Mouse (Mus musculus) limb, embryonic 13.5 days (tissue): ENCODE measurements around the gene Sept8. TPM values are rescaled to one million over a fixed set of nuclear protein-coding genes. Genes with fewer than 3 reads are reported as not detected.
"Not testable (repeated sequence)": the region's sequence is repeated elsewhere in the genome, so short reads cannot be mapped to it uniquely, and the experiment has no call there.

Experiments
- ATAC-seq: fragments of 200-750 bp; cut with Nextera tagmentation; 2 replicates; pipeline ENCODE4 v1.8.0; 2017; ENCODE audit warnings: low read depth, moderate number of reproducible peaks, moderate TSS enrichment; ENCODE audit not compliant: low FRiP score
- H3K27ac ChIP-seq: fragments of 300-500 bp; sonication (generic); 2 replicates; pipeline ENCODE4 v1.5.1; 2015; ENCODE audit warnings: inconsistent platforms, mild to moderate bottlenecking, moderate library complexity
- H3K27me3 ChIP-seq: fragments of 300-500 bp; sonication (generic); 2 replicates; pipeline ENCODE4 v1.6.1; 2015; ENCODE audit warnings: mild to moderate bottlenecking, inconsistent platforms
- H3K36me3 ChIP-seq: fragments of 300-500 bp; sonication (generic); 2 replicates; pipeline ENCODE4 v1.6.1; 2015; ENCODE audit warnings: inconsistent platforms, mild to moderate bottlenecking, moderate library complexity
- H3K4me1 ChIP-seq: fragments of 300-500 bp; sonication (generic); 2 replicates; pipeline ENCODE4 v1.6.1; 2015; ENCODE audit warnings: inconsistent platforms
- H3K4me2 ChIP-seq: fragments of 300-500 bp; sonication (generic); replicated peaks from 2 replicates; pipeline ENCODE4 v1.6.1; 2015; ENCODE audit warnings: inconsistent platforms, mild to moderate bottlenecking, moderate library complexity
- H3K4me3 ChIP-seq: fragments of 300-500 bp; sonication (generic); 2 replicates; pipeline ENCODE4 v1.5.1; 2015; ENCODE audit warnings: moderate library complexity, mild to moderate bottlenecking, inconsistent platforms
- H3K9ac ChIP-seq: fragments of 300-500 bp; sonication (generic); 2 replicates; pipeline ENCODE4 v1.6.1; 2015; ENCODE audit warnings: mild to moderate bottlenecking, inconsistent platforms
- H3K9me3 ChIP-seq: fragments of 300-500 bp; sonication (generic); 2 replicates; pipeline ENCODE4 v1.6.1; 2016; ENCODE audit warnings: inconsistent platforms
- WGBS: fragments of 180-500 bp; shearing (Covaris S2); methylation state at CpG from one replicate; pipeline ENCODE4 v1.1.7; 2015; 5-methylcytosine and 5-hydroxymethylcytosine counted together
- polyA plus RNA-seq: library from polyadenylated mRNA; unstranded; fragments of >200 nt; fragmentation: Nextera tagmentation; extraction: Ambion mirVana; gene quantifications from 2 replicates; pipeline ENCODE4 v1.2.1, GENCODE M21; 2015

The Sept8 gene
- polyA plus RNA-seq, 1 experiment from 2014 or later: 42.5 TPM

DNA sequence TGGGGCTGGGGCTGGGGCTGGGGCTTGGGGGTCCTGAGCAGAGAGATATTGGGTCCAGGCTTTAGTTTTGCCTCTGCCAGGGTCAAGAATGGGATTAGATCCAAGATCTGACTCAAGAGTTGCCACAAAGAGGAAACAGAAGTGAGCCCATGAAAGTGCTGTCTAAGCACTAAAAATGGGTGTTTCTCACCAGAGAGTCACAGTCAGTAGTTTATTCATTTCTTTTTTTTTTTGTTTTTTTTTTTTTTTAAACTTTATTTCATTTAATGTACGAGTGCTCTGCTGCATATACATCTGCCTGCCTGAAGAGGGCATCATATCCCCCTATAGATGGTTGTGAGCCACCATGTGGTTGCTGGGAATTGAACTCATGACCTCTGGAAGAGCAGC lies 13.2 kb downstream of the Sept8 start:
- H3K9me3 ChIP-seq: no peaks in the 10 kb centered on the region
- 89% methylated on average over 1 of the region's 1 CpGs for WGBS
- ATAC-seq: no peak
- H3K4me1 ChIP-seq: peaks cover 27% of the 10 kb centered on the region
- no peaks in the 10 kb centered on the region for H3K27me3 ChIP-seq
- no peak overlapping the region for H3K4me2 ChIP-seq
- H3K9ac ChIP-seq: no peak overlapping the region
- peaks cover 48% of the 10 kb centered on the region for H3K36me3 ChIP-seq
- H3K27ac ChIP-seq: no peak overlapping the region
- H3K4me3 ChIP-seq: no peak overlapping the region

DNA sequence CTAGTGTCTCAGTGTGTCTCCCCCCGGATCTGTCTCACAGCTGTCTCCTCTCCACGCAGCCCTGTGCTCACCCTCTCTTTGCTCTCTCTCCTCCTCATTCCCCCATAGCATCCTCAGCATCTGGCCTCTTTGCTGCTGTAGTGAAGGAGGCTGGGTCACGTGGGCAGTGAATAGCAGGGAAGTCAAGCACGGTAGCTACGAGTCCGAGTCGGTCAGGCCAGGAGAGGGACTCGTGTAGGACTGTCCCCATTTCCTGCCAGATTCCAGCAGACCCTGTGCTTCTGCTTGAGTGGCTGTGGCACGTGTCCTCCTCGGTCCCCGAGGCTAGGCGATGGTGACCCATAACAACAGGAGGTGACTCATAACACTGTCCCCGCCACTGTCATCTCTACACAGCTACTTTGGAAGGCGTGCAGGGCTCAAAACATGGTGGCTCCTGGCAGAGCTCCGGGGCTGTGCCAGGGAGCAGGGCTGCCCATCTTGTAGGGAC lies 20.0 kb downstream of the Sept8 start:
- Histone ChIP-seq H3K4me2 (no peak overlapping the region), H3K4me3 (no peak overlapping the region), H3K9ac (no peak overlapping the region), H3K36me3 (peaks cover 81% of the 10 kb centered on the region), H3K27ac (no peak overlapping the region), H3K9me3 (no peaks in the 10 kb centered on the region), H3K4me1 (no peaks in the 10 kb centered on the region), H3K27me3 (no peaks in the 10 kb centered on the region)
- WGBS: 75% methylated on average over 15 of the region's 15 CpGs
- ATAC-seq: no peak

GRCm38 (mm10) chr11:53540394-53540793 lies 21.3 kb downstream of the Sept8 start:
- 94% methylated on average over 3 of the region's 3 CpGs for WGBS
- Histone ChIP-seq H3K27me3 (no peaks in the 10 kb centered on the region), H3K4me2 (no peak overlapping the region), H3K4me3 (no peak overlapping the region), H3K9ac (no peak overlapping the region), H3K9me3 (no peaks in the 10 kb centered on the region), H3K36me3 (peaks cover 72% of the 10 kb centered on the region), H3K27ac (no peak overlapping the region), H3K4me1 (no peaks in the 10 kb centered on the region)
- ATAC-seq: no peak

DNA sequence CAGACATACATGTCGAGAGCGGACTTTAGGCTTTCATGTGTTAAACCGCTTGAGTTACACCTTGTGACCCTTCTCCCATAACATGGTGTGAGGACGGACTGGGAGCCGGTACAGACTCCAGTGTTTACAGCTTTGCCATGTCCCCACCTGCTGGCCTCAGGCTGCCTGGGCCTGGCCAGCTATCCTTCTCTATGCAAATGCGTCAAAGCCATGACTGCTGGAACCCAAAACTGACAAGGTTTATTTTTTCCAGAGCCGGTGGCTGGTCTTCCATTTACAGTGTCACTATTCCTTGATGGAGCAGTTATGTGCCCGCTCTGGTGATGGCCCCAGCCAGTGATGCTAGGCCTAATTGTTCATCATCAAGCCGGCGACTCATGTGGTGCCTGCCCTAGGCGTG lies 22.2 kb downstream of the Sept8 start:
- no peak for ATAC-seq
- H3K9me3 ChIP-seq: no peaks in the 10 kb centered on the region
- H3K9ac ChIP-seq: no peak overlapping the region
- no peak overlapping the region for H3K4me2 ChIP-seq
- H3K27me3 ChIP-seq: no peaks in the 10 kb centered on the region
- 80% methylated on average over 11 of the region's 11 CpGs for WGBS
- peaks cover 5% of the 10 kb centered on the region for H3K4me1 ChIP-seq
- H3K4me3 ChIP-seq: no peak overlapping the region
- no peak overlapping the region for H3K27ac ChIP-seq
- H3K36me3 ChIP-seq: peaks cover 64% of the 10 kb centered on the region

- 60% methylated on average over 7 of the region's 7 CpGs for WGBS
Measured at GRCm38 (mm10) chr11:53543021-53543420, 24.0 kb downstream of the Sept8 start.

GRCm38 (mm10) chr11:53546271-53546670 lies 27.2 kb downstream of the Sept8 start:
- Histone ChIP-seq H3K9ac (0 out of 2 replicates have a peak overlapping the region, but pooled peaks have one; percentile 1), H3K4me3 (no peak overlapping the region), H3K4me1 (peaks cover 23% of the 10 kb centered on the region), H3K36me3 (peaks cover 24% of the 10 kb centered on the region), H3K27ac (no peak overlapping the region), H3K9me3 (no peaks in the 10 kb centered on the region), H3K4me2 (no peak overlapping the region), H3K27me3 (no peaks in the 10 kb centered on the region)
- ATAC-seq: no peak
- 32% methylated on average over 6 of the region's 6 CpGs for WGBS

More at GRCm38 (mm10) chr11:53543021-53543420, 24.0 kb downstream of the Sept8 start:
- Histone ChIP-seq H3K9me3 (no peaks in the 10 kb centered on the region), H3K4me3 (no peak overlapping the region), H3K9ac (no peak overlapping the region), H3K4me1 (peaks cover 12% of the 10 kb centered on the region), H3K4me2 (no peak overlapping the region), H3K36me3 (peaks cover 47% of the 10 kb centered on the region), H3K27me3 (no peaks in the 10 kb centered on the region), H3K27ac (no peak overlapping the region)
- no peak for ATAC-seq

GRCm38 (mm10) chr11:53547566-53547965 lies 28.5 kb downstream of the Sept8 start:
- Histone ChIP-seq H3K27ac (no peak overlapping the region), H3K4me3 (no peak overlapping the region), H3K9me3 (no peaks in the 10 kb centered on the region), H3K36me3 (peaks cover 13% of the 10 kb centered on the region), H3K9ac (no peak overlapping the region), H3K27me3 (no peaks in the 10 kb centered on the region), H3K4me2 (no peak overlapping the region), H3K4me1 (peaks cover 23% of the 10 kb centered on the region)
- 88% methylated on average over 6 of the region's 6 CpGs for WGBS
- ATAC-seq: no peak

DNA sequence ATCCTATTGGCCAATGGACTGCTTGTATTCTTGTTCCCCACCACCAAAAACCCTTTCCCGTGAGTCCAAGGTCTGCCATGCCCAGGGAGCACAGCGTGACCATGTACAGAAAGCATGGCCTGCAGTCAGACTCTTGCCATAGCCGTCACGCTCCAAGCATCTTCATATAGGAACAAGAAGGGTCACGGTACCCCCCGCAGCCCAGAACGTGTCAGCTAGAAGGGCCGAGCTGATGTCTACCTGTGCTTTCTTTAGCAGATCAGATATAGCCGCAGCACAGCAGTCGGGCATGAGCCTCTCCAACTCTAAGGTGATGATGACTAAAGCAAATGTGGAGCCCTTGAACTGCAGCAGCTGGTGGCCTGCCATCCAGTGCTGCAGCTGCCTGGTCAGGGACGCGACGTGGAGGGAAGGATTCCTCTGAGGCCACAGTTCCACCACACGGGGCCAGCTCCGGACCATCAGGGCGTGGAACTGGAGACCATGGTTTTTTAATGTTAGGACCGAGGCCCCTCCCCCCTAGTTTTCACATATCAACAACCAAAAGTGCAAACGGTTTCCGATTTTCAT lies 29.1 kb downstream of the Sept8 start:
- Histone ChIP-seq H3K4me2 (no peak overlapping the region), H3K36me3 (peaks cover 8% of the 10 kb centered on the region; the same call in 1 of the 2 replicates), H3K4me3 (no peak overlapping the region), H3K9ac (no peak overlapping the region), H3K4me1 (peaks cover 23% of the 10 kb centered on the region), H3K27ac (no peak overlapping the region), H3K27me3 (no peaks in the 10 kb centered on the region), H3K9me3 (no peaks in the 10 kb centered on the region)
- WGBS: 76% methylated on average over 19 of the region's 19 CpGs
- ATAC-seq: no peak

DNA sequence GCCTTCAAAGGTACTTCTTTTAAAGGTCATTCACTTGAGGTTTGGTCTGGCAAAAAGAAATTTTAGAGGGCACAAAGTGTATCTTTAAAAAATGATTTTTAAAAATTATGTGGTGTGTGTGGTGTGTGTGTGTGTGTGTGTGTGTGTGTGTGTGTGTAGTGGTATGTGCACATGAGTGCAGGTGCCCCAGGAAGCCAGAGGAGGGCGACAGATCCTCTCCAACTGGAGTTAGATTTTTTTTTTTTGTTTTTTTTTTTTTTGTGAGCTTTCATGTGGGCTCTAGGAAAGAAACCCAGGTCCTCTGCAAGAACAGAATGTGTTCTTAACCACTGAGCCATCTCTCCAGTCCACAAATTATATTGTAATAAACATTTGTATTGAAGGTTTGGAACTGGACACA lies 31.7 kb downstream of the Sept8 start:
- no peak overlapping the region for H3K4me2 ChIP-seq
- 78% methylated on average over 1 of the region's 1 CpGs for WGBS
- no peak for ATAC-seq
- no peaks in the 10 kb centered on the region for H3K9me3 ChIP-seq
- no peak overlapping the region for H3K9ac ChIP-seq
- no peaks in the 10 kb centered on the region for H3K36me3 ChIP-seq
- H3K4me3 ChIP-seq: no peak overlapping the region
- no peaks in the 10 kb centered on the region for H3K27me3 ChIP-seq
- peaks cover 22% of the 10 kb centered on the region for H3K4me1 ChIP-seq
- H3K27ac ChIP-seq: no peak overlapping the region

DNA sequence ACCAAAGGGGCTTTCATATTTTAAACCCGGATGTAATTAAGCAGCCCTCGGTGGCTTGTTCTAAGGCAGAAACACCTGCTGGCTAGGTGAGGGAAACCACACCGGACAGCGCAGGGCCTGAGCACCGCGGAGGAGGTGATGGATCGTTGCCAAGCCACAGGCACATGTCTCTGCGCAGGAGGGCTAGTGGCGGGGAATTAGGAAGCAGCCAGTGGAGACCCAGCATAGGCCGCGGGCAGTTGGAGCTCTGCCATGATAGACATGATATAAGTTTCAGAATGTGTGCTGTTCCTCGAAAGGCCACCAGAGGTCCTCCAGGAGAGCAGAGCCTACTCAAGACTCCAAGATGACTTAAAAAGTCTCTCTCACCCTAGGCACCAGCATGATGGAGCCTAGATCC lies 32.7 kb downstream of the Sept8 start:
- H3K4me3 ChIP-seq: no peak overlapping the region
- no peak for ATAC-seq
- H3K4me2 ChIP-seq: no peak overlapping the region
- H3K9ac ChIP-seq: no peak overlapping the region
- H3K4me1 ChIP-seq: peaks cover 12% of the 10 kb centered on the region
- no peaks in the 10 kb centered on the region for H3K9me3 ChIP-seq
- 59% methylated on average over 12 of the region's 12 CpGs for WGBS
- H3K27me3 ChIP-seq: no peaks in the 10 kb centered on the region
- H3K36me3 ChIP-seq: no peaks in the 10 kb centered on the region
- no peak overlapping the region for H3K27ac ChIP-seq

DNA sequence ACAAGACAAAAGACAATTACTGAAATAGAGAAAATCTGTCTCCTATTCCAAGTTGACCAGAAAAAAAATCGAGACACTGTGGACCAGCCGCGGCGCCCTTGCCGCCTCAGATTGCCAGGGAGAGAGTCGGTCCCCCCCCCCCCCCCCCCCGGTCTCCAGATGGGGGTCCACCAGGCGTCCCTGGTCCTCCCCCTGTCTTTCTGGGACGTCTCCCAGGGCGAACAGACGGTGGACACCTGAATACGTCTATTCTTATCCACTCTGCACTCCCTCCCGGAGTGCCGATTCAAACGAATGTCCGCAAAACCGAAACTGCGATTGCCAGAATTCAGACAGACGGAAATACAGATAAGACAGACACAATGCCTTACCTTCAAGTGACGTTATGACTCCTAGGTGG lies 37.5 kb downstream of the Sept8 start:
- not testable (repeated sequence) for H3K9ac ChIP-seq, H3K4me1 ChIP-seq, H3K4me2 ChIP-seq, H3K4me3 ChIP-seq, H3K9me3 ChIP-seq, ATAC-seq, H3K27ac ChIP-seq, H3K36me3 ChIP-seq, H3K27me3 ChIP-seq
- WGBS: 93% methylated on average over 13 of the region's 20 CpGs

DNA sequence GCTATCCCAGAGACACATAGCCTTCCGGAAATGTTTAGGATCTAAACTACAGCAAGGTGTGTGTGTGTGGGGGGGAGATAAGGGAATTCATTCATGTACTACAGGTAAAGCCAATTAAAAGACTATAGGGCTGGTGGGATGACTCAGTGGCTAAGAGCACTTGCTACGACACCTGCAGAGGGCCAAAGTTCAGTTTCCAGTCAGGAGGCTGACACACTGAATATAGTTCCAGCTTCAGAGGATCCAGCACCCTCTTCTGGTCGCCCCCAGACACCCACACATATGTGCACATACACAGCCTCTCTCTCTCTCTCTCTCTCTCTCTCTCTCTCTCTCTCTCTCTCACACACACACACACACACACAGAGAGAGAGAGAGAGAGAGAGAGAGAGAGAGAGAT lies 38.9 kb downstream of the Sept8 start:
- 77% methylated on average over 2 of the region's 3 CpGs for WGBS
- ATAC-seq, H3K4me1 ChIP-seq, H3K9ac ChIP-seq, H3K4me3 ChIP-seq, H3K36me3 ChIP-seq, H3K27me3 ChIP-seq, H3K9me3 ChIP-seq, H3K27ac ChIP-seq, H3K4me2 ChIP-seq: not testable (repeated sequence)

- not testable (repeated sequence) for H3K9me3 ChIP-seq, H3K27ac ChIP-seq, H3K4me3 ChIP-seq, H3K36me3 ChIP-seq, H3K4me2 ChIP-seq, H3K27me3 ChIP-seq, H3K4me1 ChIP-seq, H3K9ac ChIP-seq, ATAC-seq
- WGBS: 85% methylated on average over 1 of the region's 3 CpGs
Measured at GRCm38 (mm10) chr11:53559980-53560379, 40.9 kb downstream of the Sept8 start.
